Mouse (Mus musculus) heart, embryonic 12.5 days (tissue): ENCODE results near the gene Ypel3. TPM values are rescaled to one million over a fixed set of nuclear protein-coding genes. Genes with fewer than 3 reads are reported as not detected.

Experiments used
- ATAC-seq: fragments of 200-750 bp; cut with Nextera tagmentation; 2 replicates; pipeline ENCODE4 v1.8.0; 2017; ENCODE audit warnings: moderate TSS enrichment, moderate library complexity; ENCODE audit not compliant: insufficient number of reproducible peaks, low FRiP score
- H3K27ac ChIP-seq: fragments of 300-500 bp; sonication (generic); 2 replicates; pipeline ENCODE4 v1.5.1; 2016; ENCODE audit warnings: mild to moderate bottlenecking, moderate library complexity; ENCODE audit not compliant: poor library complexity, severe bottlenecking
- H3K27me3 ChIP-seq: fragments of 300-500 bp; sonication (generic); replicated peaks from 2 replicates; pipeline ENCODE4 v1.6.1; 2016; ENCODE audit warnings: mild to moderate bottlenecking, moderate library complexity
- H3K36me3 ChIP-seq: fragments of 300-500 bp; sonication (generic); 2 replicates; pipeline ENCODE4 v1.6.1; 2016; ENCODE audit warnings: mild to moderate bottlenecking, moderate library complexity
- H3K4me1 ChIP-seq: fragments of 300-500 bp; sonication (generic); replicated peaks from 2 replicates; pipeline ENCODE4 v1.6.1; 2016; ENCODE audit warnings: mild to moderate bottlenecking
- H3K4me2 ChIP-seq: fragments of 300-500 bp; sonication (generic); 2 replicates; pipeline ENCODE4 v1.6.1; 2016; ENCODE audit warnings: mild to moderate bottlenecking, moderate library complexity
- H3K4me3 ChIP-seq: fragments of 300-500 bp; sonication (generic); 2 replicates; pipeline ENCODE4 v1.5.1; 2016; ENCODE audit warnings: mild to moderate bottlenecking
- H3K9ac ChIP-seq: fragments of 300-500 bp; sonication (generic); 2 replicates; pipeline ENCODE4 v1.6.1; 2016; ENCODE audit warnings: mild to moderate bottlenecking, moderate library complexity
- H3K9me3 ChIP-seq: fragments of 300-500 bp; sonication (generic); replicated peaks from 2 replicates; pipeline ENCODE4 v1.6.1; 2016; ENCODE audit warnings: mild to moderate bottlenecking, moderate library complexity
- WGBS: fragments of 180-500 bp; shearing (Covaris S2); methylation state at CpG from one replicate; pipeline ENCODE4 v1.1.7; 2016; 5-methylcytosine and 5-hydroxymethylcytosine counted together
- polyA plus RNA-seq: library from polyadenylated mRNA; unstranded; fragments of >200 nt; fragmentation: Nextera tagmentation; extraction: Ambion mirVana; gene quantifications from 2 replicates; pipeline ENCODE4 v1.2.1, GENCODE M21; 2016

Ypel3 gene
- polyA plus RNA-seq, 1 experiment from 2014 or later: 74.8 TPM

- ATAC-seq: no peak
Measured at GRCm38 (mm10) chr7:126749582-126750343, 27.0 kb upstream of the Ypel3 start.

GRCm38 (mm10) chr7:126754866-126755265 is 21.9 kb upstream of the Ypel3 start:
- H3K4me3 ChIP-seq: no peak overlapping the region
- no peak overlapping the region for H3K27ac ChIP-seq
- peak; percentile 72 for ATAC-seq
- H3K9ac ChIP-seq: peak overlapping the region; percentile 39; the same call in 1 of the 2 replicates
- no peaks in the 10 kb centered on the region for H3K36me3 ChIP-seq
- H3K4me2 ChIP-seq: peak overlapping the region; percentile 47
- H3K27me3 ChIP-seq: no peaks in the 10 kb centered on the region
- H3K4me1 ChIP-seq: peaks cover 4% of the 10 kb centered on the region; the same call in 1 of the 2 replicates
- 2% methylated on average over 9 of the region's 9 CpGs for WGBS
- no peaks in the 10 kb centered on the region for H3K9me3 ChIP-seq

More at GRCm38 (mm10) chr7:126749582-126750343, 27.0 kb upstream of the Ypel3 start:
- no peaks in the 10 kb centered on the region for H3K27me3 ChIP-seq
- no peaks in the 10 kb centered on the region for H3K9me3 ChIP-seq
- H3K36me3 ChIP-seq: no peaks in the 10 kb centered on the region
- H3K9ac ChIP-seq: no peak overlapping the region
- no peak overlapping the region for H3K4me3 ChIP-seq
- no peak overlapping the region for H3K27ac ChIP-seq
- H3K4me2 ChIP-seq: no peak overlapping the region
- H3K4me1 ChIP-seq: no peaks in the 10 kb centered on the region
- WGBS: 89% methylated on average over 17 of the region's 17 CpGs

- ATAC-seq: no peak
- Histone ChIP-seq H3K36me3 (peaks cover 13% of the 10 kb centered on the region), H3K9ac (no peak overlapping the region), H3K9me3 (no peaks in the 10 kb centered on the region), H3K4me3 (no peak overlapping the region), H3K27me3 (no peaks in the 10 kb centered on the region), H3K4me1 (peaks cover 37% of the 10 kb centered on the region), H3K4me2 (no peak overlapping the region), H3K27ac (no peak overlapping the region)
- 73% methylated on average over 7 of the region's 7 CpGs for WGBS
Measured at GRCm38 (mm10) chr7:126758539-126758938, 18.2 kb upstream of the Ypel3 start.

GRCm38 (mm10) chr7:126759050-126759671 is 17.6 kb upstream of the Ypel3 start, which contains the start of gene Mapk3:
Mapk3 (plus strand) TSS chr7:126759601.
- Histone ChIP-seq H3K9me3 (no peaks in the 10 kb centered on the region), H3K27ac (peak within 1 kb of the TSS; percentile 96), H3K27me3 (no peaks in the 10 kb centered on the region), H3K36me3 (peaks cover 19% of the 10 kb centered on the region), H3K4me1 (peaks cover 37% of the 10 kb centered on the region), H3K4me3 (peak within 1 kb of the TSS; percentile 87), H3K4me2 (peak within 1 kb of the TSS; percentile 95), H3K9ac (peak within 1 kb of the TSS; percentile 94)
- peak; percentile 72 for ATAC-seq
- WGBS: 2% methylated on average over 31 of the region's 38 CpGs

- Histone ChIP-seq H3K4me1 (peaks cover 39% of the 10 kb centered on the region), H3K36me3 (peaks cover 26% of the 10 kb centered on the region), H3K27ac (peak overlapping the region; percentile 96), H3K4me2 (peak overlapping the region; percentile 95), H3K27me3 (no peaks in the 10 kb centered on the region), H3K9ac (peak overlapping the region; percentile 94), H3K4me3 (peak overlapping the region; percentile 87), H3K9me3 (no peaks in the 10 kb centered on the region)
- 2% methylated on average over 21 of the region's 24 CpGs for WGBS
- ATAC-seq: peak; percentile 23
Measured at GRCm38 (mm10) chr7:126759672-126760390, 16.9 kb upstream of the Ypel3 start.

GRCm38 (mm10) chr7:126760391-126760802 is 16.4 kb upstream of the Ypel3 start:
- peak overlapping the region; percentile 95 for H3K4me2 ChIP-seq
- H3K36me3 ChIP-seq: peaks cover 31% of the 10 kb centered on the region
- H3K27ac ChIP-seq: peak overlapping the region; percentile 96
- no peaks in the 10 kb centered on the region for H3K27me3 ChIP-seq
- peak; percentile 65 for ATAC-seq
- WGBS: 21% methylated on average over 3 of the region's 3 CpGs
- H3K4me3 ChIP-seq: peak overlapping the region; percentile 87
- peak overlapping the region; percentile 94 for H3K9ac ChIP-seq
- H3K4me1 ChIP-seq: peaks cover 37% of the 10 kb centered on the region
- no peaks in the 10 kb centered on the region for H3K9me3 ChIP-seq

- WGBS: 46% methylated on average over 4 of the region's 4 CpGs
Measured at GRCm38 (mm10) chr7:126760956-126761355, 15.8 kb upstream of the Ypel3 start.

GRCm38 (mm10) chr7:126761529-126762067 is 15.2 kb upstream of the Ypel3 start:
- Histone ChIP-seq H3K9me3 (no peaks in the 10 kb centered on the region), H3K9ac (0 out of 2 replicates have a peak overlapping the region, but pooled peaks have one; percentile 94), H3K4me1 (peaks cover 37% of the 10 kb centered on the region), H3K4me3 (peak overlapping the region; percentile 87), H3K27me3 (no peaks in the 10 kb centered on the region), H3K36me3 (peaks cover 43% of the 10 kb centered on the region), H3K4me2 (peak overlapping the region; percentile 95), H3K27ac (peak overlapping the region; percentile 96)
- no peak for ATAC-seq
- WGBS: 63% methylated on average over 6 of the region's 6 CpGs

More at GRCm38 (mm10) chr7:126760956-126761355, 15.8 kb upstream of the Ypel3 start:
- peak overlapping the region; percentile 94; the same call in 1 of the 2 replicates for H3K9ac ChIP-seq
- H3K4me1 ChIP-seq: peaks cover 37% of the 10 kb centered on the region
- no peaks in the 10 kb centered on the region for H3K27me3 ChIP-seq
- no peak for ATAC-seq
- peak overlapping the region; percentile 96 for H3K27ac ChIP-seq
- H3K36me3 ChIP-seq: peaks cover 37% of the 10 kb centered on the region
- H3K4me3 ChIP-seq: peak overlapping the region; percentile 87
- H3K4me2 ChIP-seq: peak overlapping the region; percentile 95
- no peaks in the 10 kb centered on the region for H3K9me3 ChIP-seq

GRCm38 (mm10) chr7:126762471-126763008 is 14.2 kb upstream of the Ypel3 start:
- no peaks in the 10 kb centered on the region for H3K27me3 ChIP-seq
- no peaks in the 10 kb centered on the region for H3K9me3 ChIP-seq
- H3K4me1 ChIP-seq: peaks cover 37% of the 10 kb centered on the region
- no peak overlapping the region for H3K4me3 ChIP-seq
- H3K27ac ChIP-seq: no peak overlapping the region
- H3K9ac ChIP-seq: peak overlapping the region; percentile 38; the same call in 1 of the 2 replicates
- no peak for ATAC-seq
- peak overlapping the region; percentile 7; the same call in 1 of the 2 replicates for H3K4me2 ChIP-seq
- WGBS: 42% methylated on average over 17 of the region's 17 CpGs
- H3K36me3 ChIP-seq: peaks cover 53% of the 10 kb centered on the region

GRCm38 (mm10) chr7:126765540-126765939 is 11.2 kb upstream of the Ypel3 start:
- Histone ChIP-seq H3K27ac (no peak overlapping the region), H3K9me3 (no peaks in the 10 kb centered on the region), H3K4me2 (no peak overlapping the region), H3K4me3 (no peak overlapping the region), H3K27me3 (no peaks in the 10 kb centered on the region), H3K36me3 (peaks cover 81% of the 10 kb centered on the region), H3K9ac (no peak overlapping the region), H3K4me1 (peaks cover 30% of the 10 kb centered on the region)
- ATAC-seq: 0 out of 2 replicates have a peak, but pooled peaks have one; percentile 4
- 79% methylated on average over 9 of the region's 9 CpGs for WGBS
